Mouse (Mus musculus): Measurements from ENCODE around the gene Gm26965.

GRCm38 (mm10) chr13:67451172-67452020, 74.6 kb downstream of the Gm26965 start, which contains the start of gene Zfp874a:
- TF ChIP-seq POLR2A (IDR thresholded peaks at IDR 0.05; ENCODE audit: extremely low read depth, insufficient read depth, low read length) (peak; percentile 49; the same call in 1 of the 2 replicates), CTCF (IDR thresholded peaks at IDR 0.05; ENCODE audit: low read depth, low read length) (no peak)

Measured in liver, adult 2 months (tissue).